Mouse (Mus musculus) embryonic facial prominence, embryonic 11.5 days (tissue): ENCODE data around the gene Pawr. TPM values are rescaled to one million over a fixed set of nuclear protein-coding genes. Genes with fewer than 3 reads are reported as not detected.

Source experiments
- ATAC-seq: fragments of 200-750 bp; cut with Nextera tagmentation; replicated peaks from 2 replicates; pipeline ENCODE4 v1.8.0; 2017; ENCODE audit warnings: low read depth; ENCODE audit not compliant: insufficient number of reproducible peaks, low FRiP score, low TSS enrichment
- DNase-seq: peaks from one replicate; pipeline ENCODE4 v3.0.0-alpha.2; 2015; ENCODE audit warnings: low spot score
- H3K27ac ChIP-seq: fragments of 300-500 bp; sonication (generic); replicated peaks from 2 replicates; pipeline ENCODE4 v1.5.1; 2014; ENCODE audit warnings: mild to moderate bottlenecking, low read depth, low read length, control low read depth
- H3K27me3 ChIP-seq: fragments of 300-500 bp; sonication (generic); 2 replicates; pipeline ENCODE4 v1.6.1; 2014; ENCODE audit warnings: mild to moderate bottlenecking, low read length, moderate library complexity, mixed read lengths; ENCODE audit not compliant: control insufficient read depth, insufficient read depth
- H3K36me3 ChIP-seq: fragments of 300-500 bp; sonication (generic); replicated peaks from 2 replicates; pipeline ENCODE4 v1.6.1; 2014; ENCODE audit warnings: low read depth, mild to moderate bottlenecking, low read length, moderate library complexity, mixed read lengths; ENCODE audit not compliant: control insufficient read depth, insufficient read depth
- H3K4me1 ChIP-seq: fragments of 300-500 bp; sonication (generic); 2 replicates; pipeline ENCODE4 v1.6.1; 2014; ENCODE audit warnings: low read length, mixed read lengths; ENCODE audit not compliant: control insufficient read depth, insufficient read depth
- H3K4me2 ChIP-seq: fragments of 300-500 bp; sonication (generic); 2 replicates; pipeline ENCODE4 v1.6.1; 2014; ENCODE audit warnings: low read depth, mild to moderate bottlenecking, control low read depth, low read length, moderate library complexity
- H3K4me3 ChIP-seq: fragments of 300-500 bp; sonication (generic); 2 replicates; pipeline ENCODE4 v1.5.1; 2014; ENCODE audit warnings: low read depth, low read length, control low read depth
- H3K9ac ChIP-seq: fragments of 300-500 bp; sonication (generic); replicated peaks from 2 replicates; pipeline ENCODE4 v1.6.1; 2014; ENCODE audit warnings: mild to moderate bottlenecking, control low read depth, low read length
- H3K9me3 ChIP-seq: fragments of 300-500 bp; sonication (generic); replicated peaks from 2 replicates; pipeline ENCODE4 v1.6.1; 2016; ENCODE audit warnings: mild to moderate bottlenecking, low read length, inconsistent platforms, mixed read lengths; ENCODE audit not compliant: control insufficient read depth
- WGBS: fragments of 180-500 bp; shearing (Covaris S2); extraction: QIAGEN DNeasy Blood & Tissue Kit; methylation state at CpG from one replicate; pipeline ENCODE4 v1.1.7; 2014; 5-methylcytosine and 5-hydroxymethylcytosine counted together
- polyA plus RNA-seq: library from polyadenylated mRNA; unstranded; fragments of >200 nt; fragmentation: Nextera tagmentation; extraction: Ambion mirVana; gene quantifications from 2 replicates; pipeline ENCODE4 v1.2.1, GENCODE M21; 2014

Gene Pawr
- polyA plus RNA-seq, 1 experiment from 2014 or later = 11.6 TPM

DNA sequence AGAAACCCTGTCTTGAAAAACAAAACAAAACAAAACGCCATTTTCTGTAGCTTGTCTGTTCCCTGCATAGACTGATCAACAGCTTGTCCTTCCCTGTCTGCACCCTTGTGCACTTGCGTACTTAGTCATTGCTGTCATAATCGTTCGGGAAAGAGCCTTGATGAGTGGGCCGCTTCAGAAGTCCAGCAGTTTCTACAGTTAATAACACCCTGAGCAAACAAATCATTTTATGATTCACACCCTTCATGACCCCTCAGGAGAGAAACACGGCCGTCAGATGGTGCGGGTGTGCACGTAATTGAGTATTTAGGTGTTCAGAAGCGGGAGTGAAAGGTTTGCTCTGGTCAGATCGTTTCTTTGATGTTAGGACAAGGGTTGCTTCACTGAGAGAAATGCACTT lies 32.1 kb upstream of the Pawr start:
- ATAC-seq = no peak
- Histone ChIP-seq H3K27ac (no peak overlapping the region), H3K27me3 (no peaks in the 10 kb centered on the region), H3K4me1 (no peaks in the 10 kb centered on the region), H3K9ac (no peak overlapping the region), H3K4me2 (no peak overlapping the region), H3K4me3 (no peak overlapping the region), H3K9me3 (no peaks in the 10 kb centered on the region), H3K36me3 (no peaks in the 10 kb centered on the region)
- no peak for DNase-seq
- 77% methylated on average over 11 of the region's 11 CpGs for WGBS

- 13% methylated on average over 19 of the region's 19 CpGs for WGBS
- H3K4me3 ChIP-seq = no peak overlapping the region
- no peak overlapping the region for H3K27ac ChIP-seq
- H3K27me3 ChIP-seq = no peaks in the 10 kb centered on the region
- H3K9ac ChIP-seq = no peak overlapping the region
- no peaks in the 10 kb centered on the region for H3K9me3 ChIP-seq
- ATAC-seq = peak; percentile 15; the same call in 1 of the 2 replicates
- no peaks in the 10 kb centered on the region for H3K4me1 ChIP-seq
- no peaks in the 10 kb centered on the region for H3K36me3 ChIP-seq
- peak; percentile 89 for DNase-seq
- H3K4me2 ChIP-seq = no peak overlapping the region
Measured at GRCm38 (mm10) chr10:108300843-108301242, 31.1 kb upstream of the Pawr start.

DNA sequence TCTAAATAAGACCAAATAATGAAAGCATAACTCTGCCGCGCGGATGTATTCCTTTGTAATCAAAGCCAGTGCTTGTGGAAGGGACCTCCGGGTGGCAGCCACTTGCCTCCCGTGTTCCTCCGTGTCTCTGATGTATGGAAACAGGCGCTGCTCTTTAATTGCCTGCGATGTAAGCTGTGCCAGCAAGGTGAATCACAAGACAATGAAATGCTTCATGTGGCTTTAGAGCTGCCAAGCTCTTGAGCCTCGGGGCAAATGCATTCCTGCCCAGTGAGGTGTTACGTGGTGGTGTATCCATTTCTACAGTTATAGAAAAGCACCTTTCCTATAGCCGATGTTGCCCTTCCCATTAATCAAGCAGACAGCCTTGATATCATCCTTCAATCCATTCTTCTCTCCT lies 24.1 kb upstream of the Pawr start:
- H3K27me3 ChIP-seq = no peaks in the 10 kb centered on the region
- no peak overlapping the region for H3K4me2 ChIP-seq
- H3K27ac ChIP-seq = no peak overlapping the region
- ATAC-seq (no peak), DNase-seq (no peak)
- H3K9me3 ChIP-seq = no peaks in the 10 kb centered on the region
- H3K36me3 ChIP-seq = no peaks in the 10 kb centered on the region
- H3K4me1 ChIP-seq = no peaks in the 10 kb centered on the region
- H3K9ac ChIP-seq = no peak overlapping the region
- 73% methylated on average over 11 of the region's 11 CpGs for WGBS
- H3K4me3 ChIP-seq = no peak overlapping the region

GRCm38 (mm10) chr10:108310195-108310594 lies 21.7 kb upstream of the Pawr start:
- Histone ChIP-seq H3K36me3 (no peaks in the 10 kb centered on the region), H3K4me2 (no peak overlapping the region), H3K9ac (no peak overlapping the region), H3K27me3 (no peaks in the 10 kb centered on the region), H3K4me3 (no peak overlapping the region), H3K4me1 (no peaks in the 10 kb centered on the region), H3K27ac (no peak overlapping the region), H3K9me3 (no peaks in the 10 kb centered on the region)
- ATAC-seq (no peak), DNase-seq (no peak)
- 82% methylated on average over 5 of the region's 5 CpGs for WGBS

GRCm38 (mm10) chr10:108311396-108311795 lies 20.5 kb upstream of the Pawr start:
- Histone ChIP-seq H3K36me3 (no peaks in the 10 kb centered on the region), H3K4me3 (no peak overlapping the region), H3K4me1 (no peaks in the 10 kb centered on the region), H3K27me3 (no peaks in the 10 kb centered on the region), H3K9ac (no peak overlapping the region), H3K27ac (no peak overlapping the region), H3K4me2 (no peak overlapping the region), H3K9me3 (no peaks in the 10 kb centered on the region)
- no peak for DNase-seq
- 88% methylated on average over 3 of the region's 3 CpGs for WGBS
- no peak for ATAC-seq

DNA sequence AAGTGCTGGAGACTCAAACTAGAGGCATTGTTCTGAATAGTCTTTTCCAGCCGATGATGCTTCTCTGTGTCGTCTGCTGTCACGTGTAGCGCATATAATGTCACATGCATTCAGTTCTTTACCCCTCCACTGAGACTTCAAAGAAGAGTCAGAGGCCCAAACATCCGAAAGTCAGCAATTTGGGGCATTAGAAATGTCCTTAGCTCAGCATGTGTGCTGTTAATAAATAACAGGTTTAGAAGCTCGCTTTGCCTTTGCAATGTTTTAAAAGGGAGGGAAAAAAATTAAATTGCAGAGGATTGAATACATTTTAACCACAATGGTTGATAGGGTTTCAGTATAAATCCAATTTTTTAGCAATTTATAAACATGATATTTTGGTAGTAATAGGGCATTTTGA lies 18.1 kb upstream of the Pawr start:
- Histone ChIP-seq H3K27me3 (no peaks in the 10 kb centered on the region), H3K4me3 (no peak overlapping the region), H3K4me1 (no peaks in the 10 kb centered on the region), H3K36me3 (no peaks in the 10 kb centered on the region), H3K4me2 (no peak overlapping the region), H3K27ac (no peak overlapping the region), H3K9ac (no peak overlapping the region), H3K9me3 (no peaks in the 10 kb centered on the region)
- DNase-seq (no peak), ATAC-seq (no peak)
- 64% methylated on average over 6 of the region's 6 CpGs for WGBS

- Histone ChIP-seq H3K4me2 (no peak overlapping the region), H3K9me3 (no peaks in the 10 kb centered on the region), H3K27ac (no peak overlapping the region), H3K9ac (no peak overlapping the region), H3K27me3 (no peaks in the 10 kb centered on the region), H3K36me3 (no peaks in the 10 kb centered on the region), H3K4me3 (no peak overlapping the region), H3K4me1 (no peaks in the 10 kb centered on the region)
- no peak for ATAC-seq
- no peak for DNase-seq
- WGBS = 89% methylated on average over 8 of the region's 8 CpGs
Measured at GRCm38 (mm10) chr10:108314396-108314795, 17.5 kb upstream of the Pawr start.

GRCm38 (mm10) chr10:108315236-108315635 lies 16.7 kb upstream of the Pawr start:
- H3K4me3 ChIP-seq = no peak overlapping the region
- H3K4me1 ChIP-seq = no peaks in the 10 kb centered on the region
- ATAC-seq (no peak), DNase-seq (no peak)
- H3K4me2 ChIP-seq = no peak overlapping the region
- 92% methylated on average over 7 of the region's 7 CpGs for WGBS
- no peak overlapping the region for H3K9ac ChIP-seq
- no peaks in the 10 kb centered on the region for H3K9me3 ChIP-seq
- no peaks in the 10 kb centered on the region for H3K27me3 ChIP-seq
- H3K36me3 ChIP-seq = no peaks in the 10 kb centered on the region
- no peak overlapping the region for H3K27ac ChIP-seq
